Mouse (Mus musculus): ENCODE measurements around the gene Ubald1.

DNA sequence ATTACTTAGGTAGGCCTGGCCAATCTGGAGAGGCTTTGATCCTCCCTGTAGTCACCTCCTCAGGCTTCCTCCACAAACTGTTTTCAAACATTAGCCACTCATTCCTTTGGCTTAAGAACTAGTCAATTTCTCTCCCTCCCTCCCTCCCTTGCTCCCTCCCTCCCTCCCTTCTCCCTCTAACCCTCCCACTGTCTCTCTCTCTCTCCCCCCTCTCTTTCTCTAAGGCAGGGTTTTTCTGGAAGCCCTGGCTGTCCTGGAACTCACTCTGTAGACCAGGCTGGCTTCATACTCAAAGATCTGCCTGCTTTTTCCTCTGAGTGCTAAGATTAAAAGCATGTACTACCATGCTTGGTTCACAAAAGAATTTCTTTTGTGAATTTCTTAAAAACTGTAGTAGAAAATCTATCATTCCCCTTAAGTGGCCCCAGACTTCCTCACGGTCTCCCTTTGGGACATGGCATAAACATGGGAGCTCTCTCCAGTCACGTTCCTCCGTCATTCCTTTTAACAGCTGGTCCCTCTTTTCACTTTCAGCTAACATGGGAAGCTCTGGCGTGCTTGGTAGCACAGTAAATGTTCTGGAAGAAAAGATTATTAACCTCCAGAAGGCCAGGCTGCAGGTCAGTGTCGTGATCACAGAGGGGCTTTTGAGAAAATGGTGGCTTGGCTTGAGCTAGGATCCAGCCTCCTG lies 29.0 kb downstream of the Ubald1 start:
- TF ChIP-seq POLR2A (IDR thresholded peaks at IDR 0.05; ENCODE audit: low read depth, low read length) (no peak), CTCF (conservative IDR thresholded peaks at IDR 0.05; ENCODE audit: insufficient read depth, insufficient read length, low read depth, low read length) (no peak)

All from kidney, adult 2 months (tissue).